Mouse (Mus musculus) limb, embryonic 14.5 days (tissue): Measurements from ENCODE around the gene Taf11. TPM values are rescaled to one million over a fixed set of nuclear protein-coding genes. Genes with fewer than 3 reads are reported as not detected.
A peak's percentile ranks its signal among the peaks of the same experiment; 100 is the strongest.

Experiments used
- ATAC-seq: fragments of 200-750 bp; cut with Nextera tagmentation; 2 replicates; pipeline ENCODE4 v1.8.0; 2017; ENCODE audit warnings: low read depth, moderate number of reproducible peaks, moderate TSS enrichment; ENCODE audit not compliant: low FRiP score
- DNase-seq: peaks from one replicate; pipeline ENCODE4 v3.0.0-alpha.2; 2015; ENCODE audit warnings: low spot score
- H3K27ac ChIP-seq: fragments of 300-500 bp; sonication (generic); replicated peaks from 2 replicates; pipeline ENCODE4 v1.5.1; 2014; ENCODE audit warnings: low read depth, mild to moderate bottlenecking, low read length, moderate library complexity, mixed read lengths
- H3K27me3 ChIP-seq: fragments of 300-500 bp; sonication (generic); 2 replicates; pipeline ENCODE4 v1.6.1; 2014; ENCODE audit warnings: low read length, mixed read lengths; ENCODE audit not compliant: control insufficient read depth, insufficient read depth
- H3K36me3 ChIP-seq: fragments of 300-500 bp; sonication (generic); 2 replicates; pipeline ENCODE4 v1.6.1; 2014; ENCODE audit warnings: mild to moderate bottlenecking, low read length, moderate library complexity, mixed read lengths; ENCODE audit not compliant: control insufficient read depth, insufficient read depth
- H3K4me1 ChIP-seq: fragments of 300-500 bp; sonication (generic); 2 replicates; pipeline ENCODE4 v1.6.1; 2014; ENCODE audit warnings: antibody characterized with exemption, low read length, mixed read lengths; ENCODE audit not compliant: control insufficient read depth, insufficient read depth
- H3K4me2 ChIP-seq: fragments of 300-500 bp; sonication (generic); replicated peaks from 2 replicates; pipeline ENCODE4 v1.6.1; 2014; ENCODE audit warnings: low read depth, mild to moderate bottlenecking, low read length, moderate library complexity; ENCODE audit not compliant: severe bottlenecking
- H3K4me3 ChIP-seq: fragments of 300-500 bp; sonication (generic); replicated peaks from 2 replicates; pipeline ENCODE4 v1.5.1; 2014; ENCODE audit warnings: low read length
- H3K9ac ChIP-seq: fragments of 300-500 bp; sonication (generic); 2 replicates; pipeline ENCODE4 v1.6.1; 2014; ENCODE audit warnings: mild to moderate bottlenecking, low read depth, low read length, moderate library complexity; ENCODE audit not compliant: severe bottlenecking
- H3K9me3 ChIP-seq: fragments of 300-500 bp; sonication (generic); 2 replicates; pipeline ENCODE4 v1.6.1; 2016; ENCODE audit warnings: low read length; ENCODE audit not compliant: control insufficient read depth
- POLR2A ChIP-seq: fragments of 200-500 bp; IDR thresholded peaks from 2 replicates; pipeline ENCODE4 v1.8.0; 2012; ENCODE audit warnings: inconsistent platforms, mild to moderate bottlenecking, moderate library complexity, borderline replicate concordance; ENCODE audit not compliant: insufficient read depth, insufficient read length; ENCODE audit errors: extremely low read depth
- WGBS: fragments of 180-500 bp; shearing (Covaris S2); extraction: QIAGEN DNeasy Blood & Tissue Kit; methylation state at CpG from one replicate; pipeline ENCODE4 v1.1.7; 2014; 5-methylcytosine and 5-hydroxymethylcytosine counted together
- polyA plus RNA-seq, 2 experiments: library from polyadenylated mRNA; depleted of rRNA in 1 of 2; stranded (reverse) in 1 of 2; unstranded in 1 of 2; fragments of >200 nt; fragmentation: Nextera tagmentation in 1 of 2; extraction: Ambion mirVana in 1 of 2; gene quantifications; 2 replicates each; pipeline versions ENCODE4 v1.2.1 to v1.2.3; 2012 to 2014

Gene Taf11
- polyA plus RNA-seq, 2 experiments, result 43.1 to 65.2 TPM

- Histone ChIP-seq H3K36me3 (peaks cover 7% of the 10 kb centered on the region; the same call in 1 of the 2 replicates), H3K9me3 (no peaks in the 10 kb centered on the region), H3K9ac (peak within 1 kb of the TSS; percentile 85), H3K27me3 (no peaks in the 10 kb centered on the region), H3K4me2 (peak within 1 kb of the TSS; percentile 71), H3K27ac (peak within 1 kb of the TSS; percentile 89), H3K4me1 (peaks cover 17% of the 10 kb centered on the region), H3K4me3 (peak within 1 kb of the TSS; percentile 96)
- DNase-seq (peak; percentile 72), ATAC-seq (peak; percentile 90)
- TF ChIP-seq POLR2A, result peak; percentile 83; the same call in 1 of the 2 replicates
- WGBS, result 2% methylated on average over 33 of the region's 78 CpGs
These were observed 589 bp downstream of the Taf11 start, which contains the start of gene Anks1 for GRCm38 (mm10) chr17:27908888-27909621. Gene Anks1 (plus strand): TSS chr17:27909306.

GRCm38 (mm10) chr17:27908206-27908887 is 1.3 kb downstream of the Taf11 start:
- Histone ChIP-seq H3K9ac (peak overlapping the region; percentile 85), H3K36me3 (peaks cover 13% of the 10 kb centered on the region), H3K27me3 (no peaks in the 10 kb centered on the region), H3K4me2 (peak overlapping the region; percentile 71), H3K9me3 (no peaks in the 10 kb centered on the region), H3K4me3 (peak overlapping the region; percentile 96), H3K27ac (peak overlapping the region; percentile 89), H3K4me1 (peaks cover 17% of the 10 kb centered on the region)
- DNase-seq (peak; percentile 29), ATAC-seq (no peak)
- TF ChIP-seq POLR2A, result no peak
- WGBS, result under 1% methylated on average over 12 of the region's 12 CpGs

GRCm38 (mm10) chr17:27907512-27908205 is 2.0 kb downstream of the Taf11 start:
- Histone ChIP-seq H3K4me2 (peak overlapping the region; percentile 71), H3K9ac (peak overlapping the region; percentile 84), H3K27ac (peak overlapping the region; percentile 89), H3K36me3 (peaks cover 19% of the 10 kb centered on the region), H3K27me3 (no peaks in the 10 kb centered on the region), H3K9me3 (no peaks in the 10 kb centered on the region), H3K4me1 (peaks cover 17% of the 10 kb centered on the region), H3K4me3 (peak overlapping the region; percentile 96)
- under 1% methylated on average over 45 of the region's 45 CpGs for WGBS
- peak; percentile 70 for ATAC-seq
- DNase-seq, result peak; percentile 95
- TF ChIP-seq POLR2A, result peak; percentile 57; the same call in 1 of the 2 replicates

- no peak overlapping the region for H3K4me2 ChIP-seq
- 88% methylated on average over 19 of the region's 19 CpGs for WGBS
- DNase-seq (no peak), ATAC-seq (no peak)
- no peak for TF ChIP-seq POLR2A
- no peak overlapping the region for H3K4me3 ChIP-seq
- peaks cover 77% of the 10 kb centered on the region for H3K36me3 ChIP-seq
- no peaks in the 10 kb centered on the region for H3K27me3 ChIP-seq
- H3K4me1 ChIP-seq, result no peaks in the 10 kb centered on the region
- no peaks in the 10 kb centered on the region for H3K9me3 ChIP-seq
- H3K27ac ChIP-seq, result no peak overlapping the region
- no peak overlapping the region for H3K9ac ChIP-seq
These were observed 23.0 kb downstream of the Taf11 start for GRCm38 (mm10) chr17:27886499-27887210.
